Comparison of ENCODE assay signal across 11 mouse cellular contexts in genomic region chr9:11377586-11377985, GRCm38 (mm10).
"Had no signal": no experiment of that assay in that cellular context is flagged by ENCODE, and none has a peak within 500 bp of the region (broad histone marks: within the 10 kb centered on the region; RNA-seq: fewer than 3 reads in every experiment).

No protein-coding gene starts in this region.

- DNase-seq: left cerebral cortex, postnatal 4 days; liver; liver, embryonic 13.5 days; liver, postnatal 0 days; lung, adult 18-20 months; lung, adult 2 months; lung, embryonic 14.5 days; lung, postnatal 10 days; lung, postnatal 14 days; lung, postnatal 36 days; midbrain, embryonic 14.5 days had no signal
